In the genomic region with DNA sequence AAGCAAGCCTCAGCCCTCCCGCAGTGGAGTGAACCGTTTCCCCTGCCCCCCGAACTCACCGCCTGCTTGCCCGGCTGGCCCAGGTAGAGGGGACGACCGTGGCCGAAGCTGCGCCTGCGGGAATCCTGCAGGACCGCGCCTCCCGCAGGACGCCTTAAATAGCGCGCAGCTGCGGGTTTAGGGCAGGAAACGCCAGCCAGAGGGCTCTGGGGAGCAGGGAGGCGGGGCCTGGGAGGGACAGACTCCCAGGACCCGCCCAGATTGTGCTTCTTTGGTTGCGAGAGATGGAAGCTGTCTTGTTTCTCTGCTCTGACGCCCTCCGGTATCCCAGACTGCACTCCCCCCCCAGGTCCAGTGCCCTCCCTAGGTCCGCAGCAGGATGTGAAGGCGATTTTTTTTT, we compare ENCODE assay signal across 8 mouse cellular contexts. TPM values are rescaled to one million over a fixed set of nuclear protein-coding genes. Genes with fewer than 3 reads are reported as not detected.
A peak's percentile ranks its signal among the peaks of the same experiment; 100 is the strongest.
DNase-seq lines count a peak whose midpoint lies in the region; ATAC-seq and TF ChIP-seq lines count a peak whose summit lies in the region.

A gene (minus strand): TSS at position 179 of the 400 bp plus-strand sequence.

- H3K27ac ChIP-seq in ES-E14 (ENCODE audit: insufficient read depth, low read depth, low read length, poor library complexity, severe bottlenecking), result no peak within 1 kb of the TSS
- no peak within 1 kb of the TSS for H3K27ac ChIP-seq in forebrain, embryonic 14.5 days (ENCODE audit: low read depth, low read length)
- peak within 1 kb of the TSS; percentile 40 for H3K27ac ChIP-seq in heart, postnatal 0 days (ENCODE audit: low read depth)
- H3K27ac ChIP-seq in liver, postnatal 0 days (ENCODE audit: low read depth), result no peak within 1 kb of the TSS
- peak within 1 kb of the TSS; percentile 48; the same call in 1 of the 2 replicates for H3K27ac ChIP-seq in neural tube, embryonic 15.5 days (replicated peaks)
- no peak within 1 kb of the TSS for H3K27ac ChIP-seq in thymus, adult 2 months (ENCODE audit: control insufficient read depth, insufficient read depth, low read length)

- peak; percentile 73 for DNase-seq in ES-E14 (ENCODE audit: low read depth, low spot score)
- DNase-seq in c-Kit-positive CD71-positive TER-119-positive erythroid progenitor cells, embryonic 14.5 days (ENCODE audit: low spot score), result peak; percentile 10
- peak; percentile 88 for DNase-seq in forebrain, embryonic 14.5 days (ENCODE audit: low spot score)
- peak; percentile 80 for DNase-seq in heart, postnatal 0 days (ENCODE audit: low spot score)
- DNase-seq in kidney, postnatal 25 days, result peak; percentile 85 to 87
- DNase-seq in liver, postnatal 0 days, result peak; percentile 75
- DNase-seq in thymus, adult 2 months, result peak; percentile 45

- peak within 1 kb of the TSS; percentile 59 for H3K9ac ChIP-seq in ES-E14 (ENCODE audit: insufficient read depth, low read depth, low read length, poor library complexity, severe bottlenecking)
- peak within 1 kb of the TSS; percentile 55 for H3K9ac ChIP-seq in forebrain, embryonic 14.5 days (ENCODE audit: low read length)
- peak within 1 kb of the TSS; percentile 63 for H3K9ac ChIP-seq in heart, postnatal 0 days (replicated peaks; ENCODE audit: low read depth, low read length)
- 0 out of 2 replicates have a peak within 1 kb of the TSS, but pooled peaks have one; percentile 1 for H3K9ac ChIP-seq in liver, postnatal 0 days (replicated peaks)
- H3K9ac ChIP-seq in neural tube, embryonic 15.5 days (replicated peaks), result peak within 1 kb of the TSS; percentile 66

- ATAC-seq in forebrain, embryonic 14.5 days, result peak; percentile 85
- ATAC-seq in heart, postnatal 0 days (ENCODE audit: insufficient read depth, low read depth), result peak; percentile 83
- ATAC-seq in liver, postnatal 0 days, result peak; percentile 68
- peak; percentile 91 for ATAC-seq in neural tube, embryonic 15.5 days (ENCODE audit: low FRiP score)

- H3K27me3 ChIP-seq in forebrain, embryonic 14.5 days (replicated peaks; ENCODE audit: control insufficient read depth, insufficient read depth, low read length), result no peaks in the 10 kb centered on the region
- H3K27me3 ChIP-seq in heart, postnatal 0 days (ENCODE audit: control insufficient read depth, insufficient read depth, low read length), result peaks cover 32% of the 10 kb centered on the region
- H3K27me3 ChIP-seq in liver, postnatal 0 days (ENCODE audit: insufficient read depth, low read length), result peaks cover 20% of the 10 kb centered on the region; the same call in 1 of the 2 replicates
- peaks cover 3% of the 10 kb centered on the region; the same call in 1 of the 2 replicates for H3K27me3 ChIP-seq in neural tube, embryonic 15.5 days (replicated peaks)
- H3K27me3 ChIP-seq in thymus, adult 2 months (ENCODE audit: control insufficient read depth, insufficient read depth, low read length), result no peaks in the 10 kb centered on the region

- no peaks in the 10 kb centered on the region for H3K9me3 ChIP-seq in ES-E14 (ENCODE audit: control insufficient read depth, insufficient read depth, low read depth, low read length)
- H3K9me3 ChIP-seq in forebrain, embryonic 14.5 days (replicated peaks; ENCODE audit: control insufficient read depth, low read length), result no peaks in the 10 kb centered on the region
- no peaks in the 10 kb centered on the region for H3K9me3 ChIP-seq in heart, postnatal 0 days (replicated peaks; ENCODE audit: control insufficient read depth, low read length)
- H3K9me3 ChIP-seq in liver, postnatal 0 days (ENCODE audit: low read length), result no peaks in the 10 kb centered on the region
- no peaks in the 10 kb centered on the region for H3K9me3 ChIP-seq in neural tube, embryonic 15.5 days (replicated peaks)

- peak; percentile 57 for TF ChIP-seq CTCF in heart, postnatal 0 days (IDR thresholded peaks at IDR 0.05; ENCODE audit: low read depth)
- TF ChIP-seq CTCF in liver, postnatal 0 days (IDR thresholded peaks at IDR 0.05; ENCODE audit: low read depth), result peak; percentile 54
- TF ChIP-seq CTCF in thymus, adult 2 months (IDR thresholded peaks at IDR 0.05; ENCODE audit: borderline replicate concordance, control insufficient read depth, extremely low read depth, insufficient read depth, low read length, poor library complexity), result no peak

- peak within 1 kb of the TSS; percentile 66 for H3K4me2 ChIP-seq in forebrain, embryonic 14.5 days (ENCODE audit: low read length)
- H3K4me2 ChIP-seq in heart, postnatal 0 days (ENCODE audit: low read depth, low read length), result peak within 1 kb of the TSS; percentile 92
- H3K4me2 ChIP-seq in liver, postnatal 0 days (ENCODE audit: low read depth, low read length), result peak within 1 kb of the TSS; percentile 74
- H3K4me2 ChIP-seq in neural tube, embryonic 15.5 days, result peak within 1 kb of the TSS; percentile 90

- TF ChIP-seq EP300 in heart, postnatal 0 days (IDR thresholded peaks at IDR 0.05; ENCODE audit: low read depth), result no peak
- no peak for TF ChIP-seq EP300 in liver, postnatal 0 days (IDR thresholded peaks at IDR 0.05; ENCODE audit: low read depth)

- TF ChIP-seq POLR2A in thymus, adult 2 months (IDR thresholded peaks at IDR 0.05; ENCODE audit: control insufficient read depth, extremely low read depth, insufficient read depth, low read length, poor library complexity), result no peak

- peak within 1 kb of the TSS; percentile 73 to 90 for H3K4me3 ChIP-seq in ES-E14 (ENCODE audit: insufficient read depth in 1 of 2, low read depth in 1 of 2, low read length in 2 of 2, poor library complexity in 1 of 2, severe bottlenecking in 1 of 2)
- peak within 1 kb of the TSS; percentile 38 for H3K4me3 ChIP-seq in forebrain, embryonic 14.5 days (ENCODE audit: low read depth, low read length)
- H3K4me3 ChIP-seq in heart, postnatal 0 days (ENCODE audit: low read depth, low read length), result peak within 1 kb of the TSS; percentile 62
- H3K4me3 ChIP-seq in liver, postnatal 0 days (ENCODE audit: low read depth, low read length), result peak within 1 kb of the TSS; percentile 45
- peak within 1 kb of the TSS; percentile 57 for H3K4me3 ChIP-seq in neural tube, embryonic 15.5 days (replicated peaks)
- peak within 1 kb of the TSS; percentile 14 for H3K4me3 ChIP-seq in thymus, adult 2 months (ENCODE audit: control insufficient read depth, insufficient read depth, low read length)

- H3K36me3 ChIP-seq in ES-E14 (ENCODE audit: control insufficient read depth, insufficient read depth, low read length, poor library complexity, severe bottlenecking), result no peaks in the 10 kb centered on the region
- H3K36me3 ChIP-seq in forebrain, embryonic 14.5 days (ENCODE audit: control insufficient read depth, insufficient read depth, low read length), result no peaks in the 10 kb centered on the region
- H3K36me3 ChIP-seq in heart, postnatal 0 days (replicated peaks; ENCODE audit: control insufficient read depth, insufficient read depth, low read length), result no peaks in the 10 kb centered on the region
- no peaks in the 10 kb centered on the region for H3K36me3 ChIP-seq in liver, postnatal 0 days (replicated peaks; ENCODE audit: insufficient read depth, low read length)
- H3K36me3 ChIP-seq in neural tube, embryonic 15.5 days, result no peaks in the 10 kb centered on the region
- no peaks in the 10 kb centered on the region for H3K36me3 ChIP-seq in thymus, adult 2 months (ENCODE audit: control insufficient read depth, insufficient read depth, low read length)

- in situ Hi-C loops in ES-E14 (cut with MboI; ENCODE audit: low sequenced_read_pairs in 2 of 2, unreplicated experiment in 2 of 2), result loop anchor here in 1 of 2 experiments (10.0 kb wide), 1 partner anchor 239 kb away; a partner anchor contains a TSS

- peaks cover 3 to 12% of the 10 kb centered on the region in 2 experiments; a peak in 3 of 4 replicates for H3K4me1 ChIP-seq in ES-E14 (ENCODE audit: control insufficient read depth in 2 of 2, insufficient read depth in 2 of 2, low read length in 2 of 2, poor library complexity in 1 of 2)
- H3K4me1 ChIP-seq in forebrain, embryonic 14.5 days (ENCODE audit: control insufficient read depth, insufficient read depth, low read length), result no peaks in the 10 kb centered on the region
- no peaks in the 10 kb centered on the region for H3K4me1 ChIP-seq in heart, postnatal 0 days (ENCODE audit: control insufficient read depth, insufficient read depth)
- H3K4me1 ChIP-seq in liver, postnatal 0 days (ENCODE audit: insufficient read depth), result 0 out of 2 replicates have a peak, but pooled peaks cover 3% of the 10 kb centered on the region
- peaks cover 15% of the 10 kb centered on the region for H3K4me1 ChIP-seq in neural tube, embryonic 15.5 days
- H3K4me1 ChIP-seq in thymus, adult 2 months (replicated peaks; ENCODE audit: control insufficient read depth, insufficient read depth, low read length), result peaks cover 6% of the 10 kb centered on the region; the same call in 1 of the 2 replicates

- WGBS in forebrain, embryonic 14.5 days, result 0% methylated on average over 25 of the region's 25 CpGs
- WGBS in heart, postnatal 0 days, result 0% methylated on average over 25 of the region's 25 CpGs
- WGBS in liver, postnatal 0 days (ENCODE audit: insufficient replicate concordance), result 0% methylated on average over 24 of the region's 25 CpGs
- 0% methylated on average over 25 of the region's 25 CpGs for WGBS in neural tube, embryonic 15.5 days
- under 1% methylated on average over 25 of the region's 25 CpGs for WGBS in thymus, adult 2 months

TF ChIP-seq in ES-E14, 5 proteins besides CTCF, POLR2A, EP300 and RAD21:
- TF ChIP-seq HCFC1 (IDR thresholded peaks at IDR 0.05; ENCODE audit: borderline replicate concordance, insufficient read depth, low read length) (no peak), ZNF384 (IDR thresholded peaks at IDR 0.05; ENCODE audit: low read depth, low read length) (0 out of 2 replicates have a peak, but pooled peaks have one; percentile 5)

RNA-seq across cellular contexts. Expression of the gene that starts here (rescaled TPM):
- 2.0 and 3.0 TPM in 2 replicates for total RNA-seq in ES-E14 (2012; rRNA removed)
- 20.9 and 21.4 TPM in 2 replicates for polyA plus RNA-seq in forebrain, embryonic 14.5 days (2014; fragmentation: Nextera tagmentation; extraction: Ambion mirVana)
- 38.4 and 45.0 TPM in 2 replicates for total RNA-seq in heart, postnatal 0 days (2014; rRNA removed; ENCODE audit: low replicate concordance)
- polyA plus RNA-seq in heart, postnatal 0 days (2015; fragmentation: Nextera tagmentation; extraction: Ambion mirVana), result 20.7 and 23.4 TPM in 2 replicates
- 2.7 and 3.1 TPM in 2 replicates for polyA plus RNA-seq in liver, postnatal 0 days (2015; fragmentation: Nextera tagmentation; extraction: Ambion mirVana)
- polyA plus RNA-seq in neural tube, embryonic 15.5 days (2015; fragmentation: Nextera tagmentation; extraction: Ambion mirVana), result 20.4 and 20.5 TPM in 2 replicates
- 8.4 and 13.4 TPM in 2 replicates for polyA plus RNA-seq in thymus, adult 2 months (2012; rRNA removed)

Comparison
In these comparisons a context has a peak if more than half of its experiments do, and no peak if none do; other contexts are left out.
1. DNase-seq: peak in every context shown above with its lines; median percentile 88 in forebrain, embryonic 14.5 days; 86 in kidney, postnatal 25 days; 80 in heart, postnatal 0 days; 75 in liver, postnatal 0 days; 73 in ES-E14; 45 in thymus, adult 2 months; 10 in c-Kit-positive CD71-positive TER-119-positive erythroid progenitor cells, embryonic 14.5 days.
2. H3K27ac ChIP-seq: peak in heart, postnatal 0 days (single experiment) and neural tube, embryonic 15.5 days (single experiment); none in ES-E14 (single experiment), forebrain, embryonic 14.5 days (single experiment), liver, postnatal 0 days (single experiment) and thymus, adult 2 months (single experiment).
3. H3K4me3 ChIP-seq: peak in every context shown above with its lines; median percentile 82 in ES-E14; 62 in heart, postnatal 0 days; 57 in neural tube, embryonic 15.5 days; 45 in liver, postnatal 0 days; 38 in forebrain, embryonic 14.5 days; 14 in thymus, adult 2 months.
4. H3K9ac ChIP-seq: peak in every context shown above with its lines; median percentile 66 in neural tube, embryonic 15.5 days; 63 in heart, postnatal 0 days; 59 in ES-E14; 55 in forebrain, embryonic 14.5 days; 1 in liver, postnatal 0 days.
5. Peak in every context shown above with its lines, with median percentiles within 50 percentile points of each other: ATAC-seq and H3K4me2 ChIP-seq.